In the genomic region with DNA sequence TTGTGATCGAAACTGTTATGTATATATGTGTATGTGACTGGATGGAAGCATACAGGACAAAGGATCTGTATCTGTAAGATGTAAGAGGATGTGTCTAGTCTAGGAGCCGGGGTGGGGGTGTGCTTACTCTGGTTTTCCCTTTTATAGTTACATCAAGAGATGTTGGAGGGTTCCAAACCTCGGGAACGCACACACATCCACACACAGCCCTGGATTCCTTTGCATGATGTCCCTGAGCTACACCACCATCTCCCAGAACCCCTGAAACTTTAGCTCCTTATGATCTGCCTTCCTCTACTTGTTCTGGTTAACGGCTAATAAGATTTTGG, we compare ENCODE assay signal across 9 mouse cellular contexts. TPM values are rescaled to one million over a fixed set of nuclear protein-coding genes. Genes with fewer than 3 reads are reported as not detected.
DNase-seq lines count a peak whose midpoint lies in the region; ATAC-seq and TF ChIP-seq lines count a peak whose summit lies in the region.
"Had no signal": no experiment of that assay in that cellular context is flagged by ENCODE, and none has a peak within 500 bp of the region (broad histone marks: within the 10 kb centered on the region; RNA-seq: fewer than 3 reads in every experiment).

No protein-coding gene starts in this region.

- H3K4me1 ChIP-seq in heart, embryonic 15.5 days (replicated peaks): peaks cover 59% of the 10 kb centered on the region
- peaks cover 0 to 22% of the 10 kb centered on the region in 2 experiments; a peak in 2 of 4 replicates for H3K4me1 ChIP-seq in MEL (ENCODE audit: control insufficient read depth in 1 of 2, insufficient read depth in 2 of 2, low read length in 2 of 2)
- peaks cover 52% of the 10 kb centered on the region for H3K4me1 ChIP-seq in liver, embryonic 15.5 days (replicated peaks)

- H3K79me2 ChIP-seq in MEL (ENCODE audit: control insufficient read depth, insufficient read depth, low read length, poor library complexity): no peaks in the 10 kb centered on the region; the same call in 1 of the 2 replicates

- DNase-seq in heart, postnatal 25 days (ENCODE audit: low spot score): no peak
- DNase-seq in MEL (ENCODE audit: low read depth, low spot score): no peak
- peak; percentile 33 to 44 for DNase-seq in heart, postnatal 10 days
- no peak for DNase-seq in testis, postnatal 10 days (ENCODE audit: low spot score)
- no peak for DNase-seq in adrenal gland, adult 18-20 months (ENCODE audit: low spot score in 2 of 2)
- no peak for DNase-seq in gastrocnemius, adult 18-20 months (ENCODE audit: low spot score)
- DNase-seq: thymus, postnatal 36 days had no signal

- H3K4me2 ChIP-seq in heart, embryonic 15.5 days: peak overlapping the region; percentile 78
- H3K4me2 ChIP-seq in liver, embryonic 15.5 days: peak overlapping the region; percentile 91

- peak overlapping the region; percentile 32 for H3K4me3 ChIP-seq in heart, embryonic 15.5 days
- no peak overlapping the region for H3K4me3 ChIP-seq in MEL (ENCODE audit: control insufficient read depth in 1 of 2, insufficient read depth in 1 of 2, low read depth in 2 of 2, low read length in 2 of 2)
- peak overlapping the region; percentile 63 for H3K4me3 ChIP-seq in liver, embryonic 15.5 days (replicated peaks)

- TF ChIP-seq RAD21 in MEL (IDR thresholded peaks at IDR 0.05; ENCODE audit: low read depth, low read length): no peak

- TF ChIP-seq EP300 in MEL (IDR thresholded peaks at IDR 0.05; ENCODE audit: low read depth in 1 of 2, low read length in 2 of 2): no peak

- no peaks in the 10 kb centered on the region for H3K27me3 ChIP-seq in heart, embryonic 15.5 days
- H3K27me3 ChIP-seq in MEL (ENCODE audit: control insufficient read depth in 1 of 2, insufficient read depth in 2 of 2, low read length in 2 of 2): no peaks in the 10 kb centered on the region
- peaks cover 12% of the 10 kb centered on the region for H3K27me3 ChIP-seq in liver, embryonic 15.5 days

- no peak overlapping the region for H3K9ac ChIP-seq in heart, embryonic 15.5 days
- no peak overlapping the region for H3K9ac ChIP-seq in MEL (ENCODE audit: control insufficient read depth, low read depth, low read length, poor library complexity, severe bottlenecking)
- no peak overlapping the region for H3K9ac ChIP-seq in liver, embryonic 15.5 days

- peak overlapping the region; percentile 91 for H3K27ac ChIP-seq in heart, embryonic 15.5 days
- peak overlapping the region; percentile 82 for H3K27ac ChIP-seq in MEL (ENCODE audit: control insufficient read depth, low read depth, low read length)
- peak overlapping the region; percentile 77 for H3K27ac ChIP-seq in liver, embryonic 15.5 days (replicated peaks)

- WGBS in heart, embryonic 15.5 days: 80% methylated on average over 5 of the region's 5 CpGs
- 62% methylated on average over 5 of the region's 5 CpGs for WGBS in liver, embryonic 15.5 days (ENCODE audit: insufficient replicate concordance)

- peaks cover 9% of the 10 kb centered on the region; the same call in 1 of the 2 replicates for H3K36me3 ChIP-seq in heart, embryonic 15.5 days
- peaks cover 0 to 14% of the 10 kb centered on the region in 2 experiments; a peak in 2 of 4 replicates for H3K36me3 ChIP-seq in MEL (ENCODE audit: control insufficient read depth in 1 of 2, insufficient read depth in 2 of 2, low read length in 2 of 2)
- H3K36me3 ChIP-seq in liver, embryonic 15.5 days (replicated peaks): peaks cover 26% of the 10 kb centered on the region

- intact Hi-C loops in heart, postnatal 25 days (cut with DNase I): loop anchor here (2.0 kb wide), 1 partner anchor 17 kb away; no protein-coding TSS in a partner anchor
- intact Hi-C loops in heart, postnatal 10 days (cut with DNase I): loop anchor here (1.0 to 2.0 kb wide), 2 partner anchors 17 to 19 kb away; no protein-coding TSS in a partner anchor

- H3K9me3 ChIP-seq in heart, embryonic 15.5 days (replicated peaks): no peaks in the 10 kb centered on the region
- H3K9me3 ChIP-seq in MEL (replicated peaks; ENCODE audit: insufficient read depth, low read length): no peaks in the 10 kb centered on the region
- no peaks in the 10 kb centered on the region for H3K9me3 ChIP-seq in liver, embryonic 15.5 days (replicated peaks)

- no peak for ATAC-seq in heart, embryonic 15.5 days (replicated peaks; ENCODE audit: insufficient number of reproducible peaks, insufficient read depth, low FRiP score, low read depth)
- no peak for ATAC-seq in liver, embryonic 15.5 days (ENCODE audit: insufficient read depth)

- TF ChIP-seq CTCF in MEL (IDR thresholded peaks at IDR 0.05 in 2 of 3, conservative IDR thresholded peaks at IDR 0.05 in 1 of 3; ENCODE audit: control insufficient read depth in 1 of 3, insufficient read depth in 1 of 3, low read depth in 2 of 3, low read length in 3 of 3, poor library complexity in 1 of 3, severe bottlenecking in 1 of 3): no peak

- TF ChIP-seq POLR2A in MEL (IDR thresholded peaks at IDR 0.05; ENCODE audit: control insufficient read depth in 1 of 2, insufficient read depth in 1 of 2, low read depth in 1 of 2, low read length in 2 of 2, poor library complexity in 1 of 2): no peak

TF ChIP-seq in MEL, 35 proteins besides CTCF, POLR2A, EP300 and RAD21:
- no peak for TF ChIP-seq ELF1 (IDR thresholded peaks at IDR 0.05; ENCODE audit: low read depth, low read length)
- TF ChIP-seq NRF1 (IDR thresholded peaks at IDR 0.05; ENCODE audit: insufficient read depth, low read depth, low read length, poor library complexity, severe bottlenecking): no peak
- TF ChIP-seq ETS1 (IDR thresholded peaks at IDR 0.05; ENCODE audit: low read depth, low read length): no peak
- no peak for TF ChIP-seq TAL1 (IDR thresholded peaks at IDR 0.05; ENCODE audit: low read length)
- no peak for TF ChIP-seq MAFK (IDR thresholded peaks at IDR 0.05; ENCODE audit: borderline replicate concordance, low read depth, low read length)
- TF ChIP-seq KAT2A (conservative IDR thresholded peaks at IDR 0.05; ENCODE audit: low read depth, low read length): no peak
- no peak for TF ChIP-seq CHD2 (IDR thresholded peaks at IDR 0.05; ENCODE audit: low read length)
- no peak for TF ChIP-seq JUND (IDR thresholded peaks at IDR 0.05; ENCODE audit: low read depth, low read length)

RNA-seq across cellular contexts. Expression of a gene that starts 1.7 kb away (rescaled TPM):
- polyA plus RNA-seq in heart, embryonic 15.5 days (2015; fragmentation: Nextera tagmentation; extraction: Ambion mirVana): 15.4 and 20.0 TPM in 2 replicates
- total RNA-seq in heart, postnatal 25 days (2021): 10 to 100 TPM in 1 of 2 experiments, 1 to 10 TPM in 1; 8.4 to 21.7 TPM
- 11.7 and 13.5 TPM in 2 replicates for total RNA-seq in MEL (2012; rRNA removed)
- 10 to 100 TPM in 1 of 2 experiments, not detected in 1; 15.8 TPM for polyA plus RNA-seq in MEL (2012; ENCODE audit: insufficient read depth in 1 of 2, insufficient read length in 2 of 2, low read depth in 1 of 2, low replicate concordance in 2 of 2, missing spikeins in 1 of 2)
- total RNA-seq in heart, postnatal 10 days (2021): 100 to 1,000 TPM in 1 of 2 experiments, 10 to 100 TPM in 1; 34.9 to 119 TPM
- polyA plus RNA-seq in liver, embryonic 15.5 days (2015; fragmentation: Nextera tagmentation; extraction: Ambion mirVana): 23.0 and 27.6 TPM in 2 replicates
- 100 to 1,000 TPM in 1 of 2 experiments, 10 to 100 TPM in 1; 47.8 to 111 TPM for total RNA-seq in adrenal gland, adult 18-20 months (2021)
- total RNA-seq in gastrocnemius, adult 18-20 months (2021): 1 to 10 TPM; 4.3 to 6.6 TPM

RNA-seq across cellular contexts. Expression of a gene that starts 19.6 kb away (rescaled TPM):
- 274 and 318 TPM in 2 replicates for polyA plus RNA-seq in heart, embryonic 15.5 days (2015; fragmentation: Nextera tagmentation; extraction: Ambion mirVana)
- 100 to 1,000 TPM; 239 to 261 TPM for total RNA-seq in heart, postnatal 25 days (2021)
- 24.0 and 26.3 TPM in 2 replicates for total RNA-seq in MEL (2012; rRNA removed)
- 100 to 1,000 TPM in 1 of 2 experiments, not detected in 1; 105 TPM for polyA plus RNA-seq in MEL (2012; ENCODE audit: insufficient read depth in 1 of 2, insufficient read length in 2 of 2, low read depth in 1 of 2, low replicate concordance in 2 of 2, missing spikeins in 1 of 2)
- 100 to 1,000 TPM; 343 to 349 TPM for total RNA-seq in heart, postnatal 10 days (2021)
- 111 and 116 TPM in 2 replicates for polyA plus RNA-seq in liver, embryonic 15.5 days (2015; fragmentation: Nextera tagmentation; extraction: Ambion mirVana)
- total RNA-seq in adrenal gland, adult 18-20 months (2021): 100 to 1,000 TPM; 208 to 255 TPM
- total RNA-seq in gastrocnemius, adult 18-20 months (2021): 100 to 1,000 TPM; 138 to 142 TPM

RNA-seq across cellular contexts. Expression of a gene that starts 30.4 kb away (rescaled TPM):
- 44.1 and 52.6 TPM in 2 replicates for polyA plus RNA-seq in heart, embryonic 15.5 days (2015; fragmentation: Nextera tagmentation; extraction: Ambion mirVana)
- 10 to 100 TPM; 55.0 to 69.3 TPM for total RNA-seq in heart, postnatal 25 days (2021)
- 5.0 and 5.2 TPM in 2 replicates for total RNA-seq in MEL (2012; rRNA removed)
- polyA plus RNA-seq in MEL (2012; ENCODE audit: insufficient read depth in 1 of 2, insufficient read length in 2 of 2, low read depth in 1 of 2, low replicate concordance in 2 of 2, missing spikeins in 1 of 2): 1 to 10 TPM in 1 of 2 experiments, not detected in 1; 5.5 TPM
- 10 to 100 TPM; 78.7 to 84.2 TPM for total RNA-seq in heart, postnatal 10 days (2021)
- polyA plus RNA-seq in liver, embryonic 15.5 days (2015; fragmentation: Nextera tagmentation; extraction: Ambion mirVana): 10.4 and 12.8 TPM in 2 replicates
- 10 to 100 TPM; 66.2 to 93.4 TPM for total RNA-seq in adrenal gland, adult 18-20 months (2021)
- 10 to 100 TPM; 13.4 to 16.6 TPM for total RNA-seq in gastrocnemius, adult 18-20 months (2021)

RNA-seq across cellular contexts. Expression of a gene that starts 44.4 kb away (rescaled TPM):
- 456 and 543 TPM in 2 replicates for polyA plus RNA-seq in heart, embryonic 15.5 days (2015; fragmentation: Nextera tagmentation; extraction: Ambion mirVana)
- total RNA-seq in heart, postnatal 25 days (2021): 100 to 1,000 TPM; 707 to 763 TPM
- 3,378 and 3,556 TPM in 2 replicates for total RNA-seq in MEL (2012; rRNA removed)
- 1,000 to 10,000 TPM in 1 of 2 experiments, 100 to 1,000 TPM in 1; 994 to 2,154 TPM for polyA plus RNA-seq in MEL (2012; ENCODE audit: insufficient read depth in 1 of 2, insufficient read length in 2 of 2, low read depth in 1 of 2, low replicate concordance in 2 of 2, missing spikeins in 1 of 2)
- 1,000 to 10,000 TPM; 1,002 to 1,034 TPM for total RNA-seq in heart, postnatal 10 days (2021)
- polyA plus RNA-seq in liver, embryonic 15.5 days (2015; fragmentation: Nextera tagmentation; extraction: Ambion mirVana): 356 and 444 TPM in 2 replicates
- 1,000 to 10,000 TPM; 1,292 to 1,451 TPM for total RNA-seq in adrenal gland, adult 18-20 months (2021)
- total RNA-seq in gastrocnemius, adult 18-20 months (2021): 100 to 1,000 TPM; 586 to 627 TPM

RNA-seq across cellular contexts. Expression of a gene that starts 44.4 kb away (rescaled TPM):
- polyA plus RNA-seq in heart, embryonic 15.5 days (2015; fragmentation: Nextera tagmentation; extraction: Ambion mirVana): 487 and 517 TPM in 2 replicates
- total RNA-seq in heart, postnatal 25 days (2021): 100 to 1,000 TPM; 599 to 648 TPM
- total RNA-seq in MEL (2012; rRNA removed): 359 and 370 TPM in 2 replicates
- polyA plus RNA-seq in MEL (2012; ENCODE audit: insufficient read depth in 1 of 2, insufficient read length in 2 of 2, low read depth in 1 of 2, low replicate concordance in 2 of 2, missing spikeins in 1 of 2): 100 to 1,000 TPM in 1 of 2 experiments, not detected in 1; 326 TPM
- total RNA-seq in heart, postnatal 10 days (2021): 100 to 1,000 TPM; 499 to 513 TPM
- polyA plus RNA-seq in liver, embryonic 15.5 days (2015; fragmentation: Nextera tagmentation; extraction: Ambion mirVana): 240 and 251 TPM in 2 replicates
- 100 to 1,000 TPM; 487 to 498 TPM for total RNA-seq in adrenal gland, adult 18-20 months (2021)
- 100 to 1,000 TPM; 375 to 377 TPM for total RNA-seq in gastrocnemius, adult 18-20 months (2021)

Comparison
In these comparisons a context has a peak if more than half of its experiments do, and no peak if none do; other contexts are left out.
1. DNase-seq: peak in heart, postnatal 10 days (2 of 2); none in heart, postnatal 25 days (single experiment), MEL (single experiment), testis, postnatal 10 days (single experiment), adrenal gland, adult 18-20 months (0 of 2) and gastrocnemius, adult 18-20 months (single experiment).
2. H3K4me3 ChIP-seq: peak in heart, embryonic 15.5 days (single experiment) and liver, embryonic 15.5 days (single experiment); none in MEL (0 of 2).
3. Peak in every context shown above with its lines, with median percentiles within 50 percentile points of each other: H3K27ac ChIP-seq.